Mouse (Mus musculus) liver, adult 2 months (tissue): ENCODE results near the gene Ak5.

Experiments
- CTCF ChIP-seq: fragments of 200-500 bp; IDR thresholded peaks from 2 replicates; pipeline ENCODE4 v1.5.1; 2011; ENCODE audit warnings: low read depth, low read length, control low read depth
- POLR2A ChIP-seq: fragments of 200-500 bp; IDR thresholded peaks from 2 replicates; pipeline ENCODE4 v1.6.1; 2011; ENCODE audit warnings: low read length, control low read depth; ENCODE audit not compliant: insufficient read depth; ENCODE audit errors: extremely low read depth

GRCm38 (mm10) chr3:152557659-152558058, 110.5 kb downstream of the Ak5 start:
- no peak for TF ChIP-seq CTCF
- TF ChIP-seq POLR2A = no peak
